Mouse (Mus musculus): ENCODE measurements at regions not wholly inside any gene's neighbourhood (a gene's known extent, or its start where the extent isn't known, plus 50 kb on each side); places are given as distances from the start of the nearest gene placed in this dataset.

DNA sequence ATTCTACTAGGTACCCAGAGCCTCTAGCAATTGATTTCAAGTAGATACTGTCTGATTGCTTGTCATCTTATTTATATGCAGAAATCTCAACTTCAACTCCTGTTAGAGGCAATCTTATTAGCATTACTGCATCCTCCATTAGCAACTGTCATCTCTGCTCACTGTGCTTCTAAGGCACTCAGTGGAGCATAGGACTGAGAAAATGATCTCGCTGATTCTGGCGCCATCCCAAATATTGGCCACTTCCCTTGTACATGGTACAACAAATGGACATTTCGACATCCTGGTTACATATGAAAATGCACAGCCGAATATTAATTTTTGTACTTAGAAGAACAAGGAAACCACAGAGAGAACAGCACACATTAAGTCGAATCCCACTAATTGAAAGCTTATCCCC lies 329.7 kb upstream of the G2e3 start:
- no peak for DNase-seq (ENCODE audit: low spot score)

- no peak for DNase-seq (ENCODE audit: low spot score)
Observed at GRCm38 (mm10) chr12:51016081-51016480, 331.8 kb upstream of the G2e3 start.

- DNase-seq (ENCODE audit: low spot score): no peak
Observed at GRCm38 (mm10) chr12:51009644-51010043, 338.2 kb upstream of the G2e3 start.

DNA sequence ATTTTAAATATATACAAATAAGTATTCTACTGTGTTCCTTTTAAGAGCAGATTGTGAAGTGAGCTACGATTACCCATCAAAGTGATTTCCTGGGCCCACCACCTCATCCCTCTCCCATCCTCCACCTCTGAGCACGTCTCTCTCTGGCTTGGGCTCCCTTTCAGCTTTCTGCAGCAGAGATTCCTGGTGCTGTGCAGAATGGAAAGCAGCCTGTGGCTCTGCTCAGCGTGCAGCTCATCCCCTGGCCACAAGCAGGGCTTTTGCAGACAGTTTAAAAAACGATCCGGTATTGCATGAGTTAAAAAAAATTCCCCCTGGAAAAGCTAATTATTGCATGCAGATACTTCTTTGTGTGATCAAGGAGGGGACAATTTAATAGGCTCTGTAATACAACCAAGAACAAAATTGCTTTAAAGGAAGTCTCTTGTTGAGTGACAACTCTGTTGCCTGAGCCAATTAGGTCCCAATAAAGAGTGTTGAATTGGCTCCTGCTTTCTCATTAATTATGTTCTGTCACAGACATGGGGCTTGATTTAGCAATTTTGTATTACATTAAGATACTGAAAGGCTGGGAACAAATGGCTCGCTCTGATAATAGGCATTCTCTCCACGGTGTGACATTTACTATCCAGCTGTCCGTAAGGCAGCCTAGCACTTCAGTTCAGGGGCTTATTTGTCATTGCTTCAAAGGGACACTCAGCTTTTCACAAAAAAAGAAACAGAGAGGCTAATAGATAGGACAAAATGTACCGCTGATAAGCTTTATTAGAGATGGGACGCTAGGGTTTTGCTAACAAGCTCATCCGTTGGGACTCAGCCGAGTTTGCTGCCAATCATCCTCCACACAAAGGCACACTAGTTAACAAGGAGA lies 345.9 kb upstream of the G2e3 start:
- DNase-seq (ENCODE audit: low spot score): no peak

DNA sequence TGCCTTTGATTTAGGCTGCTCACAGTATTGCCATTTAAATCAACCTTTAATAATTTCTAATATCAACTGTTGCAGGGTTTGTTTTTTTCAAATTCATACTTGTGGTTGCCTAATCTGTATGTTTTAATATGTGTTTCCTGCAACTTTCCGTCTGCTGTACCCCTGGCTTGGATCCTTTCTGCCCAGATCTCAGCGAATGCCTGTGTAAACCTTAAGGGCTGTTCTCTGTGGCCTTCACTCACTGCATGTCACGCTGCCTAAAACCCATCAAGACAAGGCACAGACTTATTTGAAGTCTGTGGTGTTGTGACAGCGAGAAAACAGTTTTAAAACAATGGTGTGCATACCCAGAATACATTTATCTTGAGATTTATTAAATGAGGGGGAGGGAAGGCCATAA lies 346.8 kb upstream of the G2e3 start:
- DNase-seq (ENCODE audit: low spot score): no peak

DNA sequence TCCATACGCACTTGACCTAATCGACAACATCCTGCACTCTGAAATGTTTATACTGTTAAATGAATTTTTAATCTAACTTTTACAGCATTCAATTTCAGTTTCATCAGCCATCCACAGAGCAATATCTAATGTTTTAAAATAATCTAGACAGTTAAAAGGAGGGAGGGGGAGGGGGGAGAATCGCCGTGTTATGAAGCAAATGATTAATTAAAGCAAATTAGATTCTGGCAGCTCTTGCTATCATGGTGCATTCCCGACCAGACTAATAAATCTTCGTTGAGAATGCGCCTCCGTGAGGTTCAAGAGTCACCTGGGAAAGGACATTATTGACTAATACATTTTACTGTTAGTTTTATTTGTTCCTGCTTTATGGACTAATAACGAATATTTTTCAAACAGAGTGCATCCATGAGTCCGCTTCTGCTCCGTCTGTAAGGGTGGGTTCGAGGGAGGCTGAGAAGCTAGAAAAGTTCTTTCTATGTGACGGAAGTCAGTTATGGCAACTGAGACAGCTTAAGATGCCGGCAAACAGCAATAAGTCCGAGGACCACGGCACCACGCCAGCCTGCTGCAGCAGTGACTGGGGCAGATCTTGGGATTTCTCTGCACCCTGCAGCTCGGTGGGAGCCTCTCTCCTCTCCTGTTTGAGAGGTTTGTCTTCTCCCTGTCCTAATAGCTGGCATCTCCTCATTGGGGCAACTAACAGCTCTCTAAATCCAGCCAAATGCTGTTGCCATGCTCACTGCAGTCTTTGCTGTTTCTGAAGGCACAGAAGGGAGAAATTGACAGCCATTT lies 347.4 kb upstream of the G2e3 start:
- DNase-seq (ENCODE audit: low spot score): no peak

DNA sequence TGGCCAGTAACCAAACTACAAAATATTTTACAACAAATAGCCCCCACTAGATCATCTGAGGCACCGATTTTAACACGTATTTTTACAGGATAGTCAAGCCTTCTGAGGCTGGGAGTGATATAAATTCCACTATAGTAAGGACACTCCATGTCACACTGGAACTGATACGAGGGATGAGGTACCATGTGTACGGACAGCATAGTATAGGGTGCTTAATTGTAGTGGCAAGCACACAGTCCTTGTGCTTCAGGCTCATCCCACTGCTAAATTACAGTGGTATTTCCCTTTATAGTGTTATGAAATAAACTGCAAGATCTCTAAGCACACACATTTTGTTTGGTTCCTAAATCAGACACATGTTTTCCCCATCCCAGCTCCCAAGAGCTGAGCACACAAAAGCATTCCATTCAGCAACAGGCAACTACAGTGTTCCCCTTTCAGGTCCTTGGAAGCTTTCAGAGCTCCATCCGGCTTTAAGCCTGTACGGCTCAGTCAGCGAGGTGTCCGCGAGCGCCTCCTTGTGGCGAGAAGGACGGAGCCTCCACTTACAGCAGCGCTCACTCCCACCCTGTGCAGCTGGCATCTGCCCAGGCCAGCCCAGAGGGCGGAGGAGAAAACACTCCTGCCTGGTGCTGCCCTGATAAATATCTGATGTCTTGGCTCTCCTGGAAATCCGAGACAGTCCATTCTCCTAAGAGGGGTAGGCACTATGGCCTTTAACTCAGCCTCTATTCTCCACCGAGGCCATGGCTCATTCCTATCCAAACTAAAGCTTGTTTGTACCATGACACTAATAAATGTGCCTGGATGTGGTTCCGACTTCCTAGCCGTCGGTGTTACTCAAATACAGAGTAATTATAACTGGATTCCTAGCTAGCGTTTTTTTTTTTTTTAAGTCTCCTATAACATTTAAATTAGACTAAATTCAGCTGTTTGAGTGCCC lies 348.3 kb upstream of the G2e3 start:
- peak; percentile 94 for DNase-seq (ENCODE audit: low spot score)

- no peak for DNase-seq (ENCODE audit: low spot score)
Observed at GRCm38 (mm10) chr12:50995664-50996063, 346.8 kb upstream of the Prkd1 start.

DNA sequence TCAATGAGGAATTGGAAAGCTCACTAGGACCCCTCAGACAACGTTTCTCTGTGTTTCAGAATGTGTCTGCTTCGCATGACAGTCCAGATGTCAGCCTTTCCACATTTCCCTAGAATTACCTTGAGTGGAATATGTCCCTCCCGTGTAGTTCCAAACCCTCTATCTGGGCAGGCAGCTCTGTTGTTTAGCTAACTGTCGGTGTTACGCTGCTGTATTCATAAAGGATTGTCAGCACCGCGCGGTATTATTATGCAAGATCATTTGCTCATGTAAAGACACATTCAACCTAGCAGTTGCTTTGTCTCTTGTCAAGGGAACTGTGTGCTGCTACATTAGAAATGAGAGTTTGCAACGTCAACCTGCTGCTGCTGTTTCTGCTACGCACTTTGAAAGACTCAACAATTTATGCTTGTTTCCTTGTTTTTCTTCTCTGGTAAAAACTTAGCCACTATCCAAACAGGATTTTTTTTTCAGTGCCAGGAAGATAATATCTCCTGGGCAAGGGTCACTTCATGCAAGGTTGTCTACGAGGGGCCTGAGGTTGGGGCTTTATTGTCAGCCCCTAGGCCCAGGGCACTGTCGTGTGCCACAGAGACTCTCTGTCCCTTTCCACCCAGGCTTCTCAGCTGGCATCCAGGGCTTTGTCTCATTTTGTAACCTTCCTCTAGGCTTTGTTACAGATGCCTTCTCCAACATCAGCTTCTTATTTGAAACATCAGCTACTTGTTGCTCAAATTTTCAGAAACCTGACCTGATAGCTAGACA lies 340.8 kb upstream of the Prkd1 start:
- no peak for DNase-seq (ENCODE audit: low spot score)

- DNase-seq (ENCODE audit: low spot score): no peak
Observed at GRCm38 (mm10) chr12:50981318-50981717, 332.4 kb upstream of the Prkd1 start.

DNA sequence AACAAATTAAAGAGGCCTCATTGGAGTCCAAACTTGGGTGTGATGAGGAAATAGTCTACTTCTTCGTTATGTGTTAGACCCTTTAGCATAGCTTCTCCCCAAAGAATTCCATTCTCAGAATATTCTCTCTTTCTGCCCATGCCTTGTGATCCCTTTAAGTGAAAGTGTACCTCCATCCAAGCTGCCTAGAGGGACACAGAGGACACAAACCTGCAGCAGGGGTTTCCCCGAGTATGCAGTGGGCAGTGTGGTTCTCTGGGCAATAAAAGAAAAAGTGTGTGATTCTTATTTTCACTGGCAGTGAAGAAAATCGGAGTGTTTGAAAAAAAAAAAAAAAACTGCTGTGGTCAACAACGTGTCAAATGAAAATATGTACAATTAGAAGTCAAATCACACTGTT lies 331.9 kb upstream of the Prkd1 start:
- DNase-seq (ENCODE audit: low spot score): no peak

GRCm38 (mm10) chr12:50970759-50971122 lies 321.8 kb upstream of the Prkd1 start:
- no peak for DNase-seq (ENCODE audit: low spot score)

GRCm38 (mm10) chr12:50969887-50970758 lies 321.2 kb upstream of the Prkd1 start:
- DNase-seq (ENCODE audit: low spot score): no peak

- DNase-seq (ENCODE audit: low spot score): no peak
Observed at GRCm38 (mm10) chr12:50969402-50969801, 320.5 kb upstream of the Prkd1 start.

- DNase-seq (ENCODE audit: low spot score): no peak
Observed at GRCm38 (mm10) chr12:50967168-50967810, 318.4 kb upstream of the Prkd1 start.

DNA sequence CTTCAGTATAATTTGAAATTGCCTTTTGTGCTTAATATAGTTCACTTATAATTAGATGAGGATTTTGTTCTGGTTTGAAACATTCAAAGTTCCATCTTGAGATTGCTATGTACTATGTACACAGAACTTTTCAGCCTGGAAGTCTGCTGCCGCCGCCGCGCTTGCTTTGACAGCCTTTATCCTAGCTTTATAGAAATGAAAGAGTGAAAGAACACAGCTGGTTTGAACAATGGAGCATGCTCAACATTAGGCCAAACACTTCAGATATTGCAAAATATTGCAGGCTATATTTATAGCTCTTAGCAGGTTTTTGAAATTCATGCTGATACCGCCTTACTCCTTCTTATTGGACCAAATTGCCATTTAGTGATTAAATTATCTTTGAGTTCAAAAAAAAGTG lies 305.1 kb upstream of the Prkd1 start:
- DNase-seq (ENCODE audit: low spot score): no peak

DNA sequence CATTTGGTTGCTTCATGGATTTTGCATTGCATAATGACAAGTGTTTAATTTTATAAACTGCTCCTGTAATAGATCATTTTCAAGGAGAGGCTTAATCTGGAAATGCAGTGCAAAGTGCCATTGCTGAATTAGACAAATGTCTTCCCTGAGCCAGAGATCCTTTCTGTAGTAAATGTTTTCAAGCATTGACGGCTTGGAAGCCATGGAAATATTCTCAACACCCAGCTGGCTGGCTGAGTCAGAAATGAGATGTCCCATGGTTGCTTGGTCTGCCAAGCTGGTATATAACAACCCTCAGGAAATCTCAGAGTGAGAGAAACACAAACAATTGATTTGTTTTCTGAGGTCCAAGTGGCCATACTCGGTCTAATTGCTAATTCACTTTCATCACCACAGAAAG lies 298.1 kb upstream of the Prkd1 start:
- DNase-seq (ENCODE audit: low spot score): no peak

DNA sequence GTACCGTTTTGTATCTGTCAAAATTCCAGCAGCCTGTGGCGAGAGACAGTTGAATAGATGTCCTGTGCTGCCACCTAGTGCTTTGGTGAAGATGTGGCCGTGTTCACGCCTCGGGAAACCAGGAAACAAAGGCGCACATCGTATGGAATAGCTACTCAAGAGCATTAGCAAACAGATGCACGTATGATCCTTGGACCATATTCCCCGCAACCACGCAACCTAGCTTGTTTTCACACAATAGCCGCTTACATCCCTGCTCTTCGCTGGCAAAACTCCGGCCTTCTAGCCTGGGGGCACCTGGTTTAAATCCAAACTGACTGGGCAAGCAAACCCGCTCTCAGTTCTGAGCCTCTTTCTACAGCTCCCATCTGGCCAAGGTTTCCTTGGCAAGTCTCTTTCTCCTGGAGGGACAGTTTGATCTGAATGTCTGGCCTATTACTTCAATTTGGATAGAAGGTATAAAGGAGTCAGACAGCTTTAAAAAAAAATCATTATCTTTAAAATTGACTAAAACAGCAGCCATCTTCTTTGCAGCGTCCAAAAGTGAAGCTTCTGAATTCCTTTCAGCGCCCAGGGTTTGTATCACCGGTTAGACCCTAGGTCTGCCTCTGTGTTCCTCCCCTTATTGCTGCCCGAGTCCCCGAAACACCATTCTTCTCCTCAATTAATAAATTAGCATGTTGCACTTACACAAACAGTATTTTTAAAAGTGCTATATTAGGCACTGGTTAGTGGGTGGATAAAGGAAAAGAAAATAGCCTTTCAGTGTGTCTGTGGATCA lies 295.0 kb upstream of the Prkd1 start:
- peak; percentile 73 for DNase-seq (ENCODE audit: low spot score)

GRCm38 (mm10) chr12:50943340-50943739 lies 294.4 kb upstream of the Prkd1 start:
- no peak for DNase-seq (ENCODE audit: low spot score)
